Mouse (Mus musculus) layer of hippocampus, adult 2 months (tissue): ENCODE measurements around the gene Slc12a9. TPM values are rescaled to one million over a fixed set of nuclear protein-coding genes. Genes with fewer than 3 reads are reported as not detected.
A peak's percentile ranks its signal among the peaks of the same experiment; 100 is the strongest.

ENCODE experiments used
- DNase-seq, 2 experiments: peaks; one replicate each; pipeline ENCODE4 v3.0.0; 2022; ENCODE audit warnings: low spot score in 2 of 2
- H3K27ac ChIP-seq: fragments of 200-600 bp; 2 replicates; pipeline ENCODE4 v1.8.1; 2022
- H3K4me3 ChIP-seq: fragments of 200-600 bp; 2 replicates; pipeline ENCODE4 v1.8.1; 2022; ENCODE audit warnings: mild to moderate bottlenecking
- CTCF ChIP-seq: fragments of 200-600 bp; conservative IDR thresholded peaks from 2 replicates; pipeline ENCODE4 v1.8.1; 2022; ENCODE audit warnings: antibody characterized with exemption, mild to moderate bottlenecking, moderate library complexity
- total RNA-seq, 2 experiments: library from RNA; stranded (reverse); gene quantifications; 2 replicates each; pipeline ENCODE4 v1.2.3; 2021

The Slc12a9 gene
- total RNA-seq, 2 experiments from 2014 or later = 27.9 to 28.4 TPM

DNA sequence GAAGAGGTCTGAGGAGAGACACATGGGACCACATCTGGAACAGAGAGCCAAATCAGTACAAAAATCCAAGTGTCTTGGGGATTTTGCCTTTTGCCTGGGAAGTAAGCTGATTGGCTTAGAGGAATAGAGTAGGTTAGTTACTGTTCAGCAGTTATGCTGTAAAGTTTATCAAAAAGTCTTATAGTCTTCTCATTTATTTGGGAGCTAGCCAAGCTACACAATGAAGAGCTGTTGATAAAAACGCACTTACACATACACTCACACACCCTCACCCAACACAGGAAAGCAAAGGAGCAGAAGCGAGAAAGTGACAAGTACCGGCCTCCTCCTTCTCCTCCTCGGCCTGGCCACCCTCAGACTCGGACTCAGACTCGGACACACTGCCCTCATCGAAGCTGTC, 34.2 kb downstream of the Slc12a9 start:
- Histone ChIP-seq H3K4me3 (no peak overlapping the region), H3K27ac (no peak overlapping the region)
- TF ChIP-seq CTCF = no peak
- no peak for DNase-seq

DNA sequence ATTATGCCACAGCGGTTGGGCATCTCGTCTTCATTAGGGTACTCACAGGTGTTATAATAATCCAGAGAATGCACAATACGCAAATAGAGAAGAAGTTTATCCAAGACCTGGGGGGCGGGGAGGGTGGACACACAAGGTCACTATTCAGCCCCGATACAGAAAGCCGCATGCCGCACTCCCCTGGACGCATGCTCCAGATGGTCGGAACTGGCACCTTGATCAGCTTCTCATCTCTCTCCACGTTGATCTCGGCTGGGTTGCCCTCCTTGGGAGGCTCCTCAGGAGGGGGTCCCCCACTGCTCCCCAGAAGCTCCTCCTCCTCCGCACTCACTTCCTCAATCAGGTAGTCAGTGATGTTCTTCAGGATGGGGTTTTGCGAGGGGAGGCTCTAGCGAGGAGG, 36.3 kb downstream of the Slc12a9 start:
- no peak for TF ChIP-seq CTCF
- Histone ChIP-seq H3K4me3 (no peak overlapping the region), H3K27ac (no peak overlapping the region)
- no peak for DNase-seq

DNA sequence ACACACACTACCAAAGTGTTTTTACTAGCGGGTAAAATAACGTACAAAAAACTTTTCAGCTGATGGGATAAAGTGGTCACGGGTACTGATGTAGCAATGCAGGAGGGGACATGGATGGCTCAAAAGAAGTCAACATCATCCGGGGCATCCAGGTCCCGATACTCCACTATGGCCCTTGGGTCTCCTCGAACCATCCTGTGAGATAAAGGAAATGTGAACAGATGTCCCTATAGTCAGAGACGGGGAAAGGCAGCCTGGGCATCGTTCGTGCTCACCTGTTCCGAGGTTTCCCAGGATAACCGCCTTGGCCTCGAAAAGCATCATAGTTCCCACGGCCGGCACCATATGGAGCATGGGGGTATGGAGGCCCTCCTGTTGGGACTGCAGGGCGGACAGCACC, 37.7 kb downstream of the Slc12a9 start:
- Histone ChIP-seq H3K4me3 (no peak overlapping the region), H3K27ac (no peak overlapping the region)
- no peak for DNase-seq
- TF ChIP-seq CTCF = no peak

DNA sequence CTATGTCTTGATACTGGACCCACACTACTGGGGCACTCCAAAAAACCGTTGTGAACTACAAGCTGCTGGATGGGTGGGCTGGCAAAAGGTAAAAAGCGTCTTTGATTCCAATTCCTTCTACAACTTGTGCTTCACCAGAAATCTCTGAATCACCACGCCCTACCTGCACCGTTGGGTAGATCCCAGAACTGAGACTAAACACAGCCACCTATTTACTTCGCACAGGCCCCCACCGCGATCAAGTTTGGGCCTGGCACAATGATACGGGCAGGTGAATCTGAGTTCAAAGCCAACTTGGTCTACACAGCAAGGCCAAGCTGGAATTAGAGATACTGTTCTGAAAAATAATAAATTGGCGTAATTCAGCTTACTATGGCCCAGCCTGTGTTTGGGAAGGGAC, 38.1 kb downstream of the Slc12a9 start:
- Histone ChIP-seq H3K27ac (no peak overlapping the region), H3K4me3 (peak overlapping the region; percentile 82; the same call in 1 of the 2 replicates)
- no peak for DNase-seq
- TF ChIP-seq CTCF = no peak

DNA sequence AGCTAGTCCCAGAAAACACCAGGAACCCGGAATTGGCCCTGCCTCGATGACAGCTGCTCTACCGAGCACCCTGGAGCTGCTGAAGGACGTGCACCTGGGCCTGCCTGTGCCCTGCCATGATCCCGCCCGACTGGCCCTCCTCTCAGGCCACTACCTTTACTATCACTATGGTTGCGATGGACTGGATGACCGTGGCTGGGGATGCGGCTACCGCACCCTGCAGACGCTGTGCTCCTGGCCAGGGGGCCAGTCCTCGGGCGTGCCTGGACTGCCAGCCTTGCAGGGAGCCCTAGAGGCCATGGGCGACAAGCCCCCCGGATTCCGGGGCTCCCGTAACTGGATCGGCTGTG, 38.7 kb downstream of the Slc12a9 start:
- Histone ChIP-seq H3K27ac (peak overlapping the region; percentile 90), H3K4me3 (peak overlapping the region; percentile 82)
- no peak for DNase-seq
- no peak for TF ChIP-seq CTCF

DNA sequence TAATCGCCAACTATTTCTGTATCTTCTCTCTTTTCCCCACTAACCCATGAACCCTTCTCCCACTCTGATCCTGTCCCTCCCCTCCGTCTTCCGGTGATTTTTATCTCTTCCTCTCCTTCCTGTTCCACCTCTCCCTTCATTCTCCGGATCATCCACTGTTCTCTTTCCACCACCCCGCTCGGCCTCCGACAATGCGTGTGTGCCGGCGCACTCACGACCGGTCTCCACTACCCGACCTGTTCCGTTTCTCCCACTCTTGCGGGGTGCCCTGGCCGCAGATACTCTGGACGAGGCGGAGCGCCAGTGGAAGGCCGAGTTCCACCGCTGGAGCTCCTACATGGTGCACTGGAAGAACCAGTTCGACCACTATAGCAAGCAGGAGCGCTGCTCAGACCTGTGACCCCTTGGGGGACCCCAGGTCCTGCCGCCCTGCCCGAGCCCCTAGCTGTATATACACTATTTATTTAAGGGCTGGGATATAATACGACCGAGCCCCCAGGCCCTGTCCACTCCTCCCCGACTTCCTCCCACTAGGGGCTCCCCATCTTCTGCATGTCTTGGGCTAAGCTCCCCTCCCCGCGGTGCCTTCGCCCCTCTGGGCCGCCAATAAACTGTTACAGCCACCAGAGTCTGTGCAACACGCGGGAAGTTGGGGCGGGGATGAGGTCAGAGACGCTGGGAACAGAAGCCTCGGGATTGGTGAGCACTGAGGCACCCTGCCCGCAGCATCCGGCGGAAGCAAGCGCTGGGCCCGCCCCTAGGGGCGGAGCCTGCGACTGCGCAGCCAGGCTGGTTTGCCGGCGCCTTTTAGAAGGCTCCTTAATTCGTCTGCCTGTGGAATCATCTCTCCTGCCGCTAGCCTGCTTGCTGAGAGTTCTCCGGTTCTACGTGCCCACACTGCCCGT, 39.3 kb downstream of the Slc12a9 start, which contains the start of gene Ufsp1:
Ufsp1 (plus strand) TSS at position 791 of the 905 bp plus-strand sequence.
- peak within 1 kb of the TSS; percentile 82 for H3K4me3 ChIP-seq
- H3K27ac ChIP-seq = peak within 1 kb of the TSS; percentile 90
- peak; percentile 96 to 97 for DNase-seq
- peak; percentile 43; the same call in 1 of the 2 replicates for TF ChIP-seq CTCF

DNA sequence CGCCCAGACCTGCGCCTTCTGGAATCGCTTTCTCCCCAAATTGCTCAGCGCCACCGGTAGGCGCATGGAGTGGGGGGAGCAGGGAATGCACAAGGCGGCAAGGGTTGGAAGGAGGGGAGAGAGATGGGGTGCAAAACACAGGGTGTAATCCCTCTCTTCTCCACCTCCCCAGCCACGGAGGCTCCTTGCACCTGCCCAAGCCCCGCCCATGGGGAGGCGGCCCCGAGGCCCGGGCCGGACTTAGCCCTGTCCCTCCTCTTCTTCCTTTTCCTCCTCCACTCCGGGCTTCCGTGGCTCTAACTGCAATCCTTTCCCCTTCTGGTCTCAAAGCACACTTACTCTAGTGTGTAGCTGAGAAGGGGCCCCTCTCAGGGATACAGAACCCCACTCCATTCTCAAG, 40.1 kb downstream of the Slc12a9 start:
- peak; percentile 65 to 85 for DNase-seq
- Histone ChIP-seq H3K27ac (peak overlapping the region; percentile 89), H3K4me3 (peak overlapping the region; percentile 82)
- peak; percentile 56 for TF ChIP-seq CTCF

DNA sequence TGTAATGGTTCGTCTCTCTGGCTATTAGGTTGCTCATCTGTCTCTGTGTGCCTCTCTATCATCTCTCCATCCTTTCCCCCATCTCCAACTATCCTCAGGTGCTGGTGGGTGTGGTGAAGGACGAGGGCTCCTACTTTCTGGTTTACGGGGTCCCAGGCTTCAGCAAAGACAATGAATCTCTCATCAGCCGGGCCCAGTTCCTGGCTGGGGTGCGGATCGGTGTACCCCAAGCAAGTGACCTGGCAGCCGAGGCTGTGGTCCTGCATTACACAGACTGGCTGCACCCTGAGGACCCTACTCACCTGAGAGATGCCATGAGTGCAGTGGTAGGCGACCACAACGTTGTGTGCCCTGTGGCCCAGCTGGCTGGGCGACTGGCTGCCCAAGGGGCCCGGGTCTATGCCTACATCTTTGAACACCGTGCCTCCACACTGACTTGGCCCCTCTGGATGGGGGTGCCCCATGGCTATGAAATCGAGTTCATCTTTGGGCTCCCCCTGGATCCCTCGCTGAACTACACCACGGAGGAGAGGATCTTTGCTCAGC, 41.9 kb downstream of the Slc12a9 start:
- Histone ChIP-seq H3K27ac (no peak overlapping the region), H3K4me3 (no peak overlapping the region)
- no peak for DNase-seq
- TF ChIP-seq CTCF = no peak

DNA sequence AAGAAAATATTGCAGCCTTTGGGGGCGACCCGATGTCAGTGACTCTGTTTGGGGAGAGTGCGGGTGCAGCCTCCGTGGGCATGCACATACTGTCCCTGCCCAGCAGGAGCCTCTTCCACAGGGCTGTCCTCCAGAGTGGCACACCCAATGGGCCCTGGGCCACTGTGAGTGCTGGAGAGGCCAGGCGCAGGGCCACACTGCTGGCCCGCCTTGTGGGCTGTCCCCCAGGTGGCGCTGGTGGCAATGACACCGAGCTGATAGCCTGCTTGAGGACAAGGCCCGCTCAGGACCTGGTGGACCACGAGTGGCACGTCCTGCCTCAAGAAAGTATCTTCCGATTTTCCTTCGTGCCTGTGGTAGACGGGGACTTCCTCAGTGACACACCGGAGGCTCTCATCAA, 42.7 kb downstream of the Slc12a9 start:
- Histone ChIP-seq H3K27ac (no peak overlapping the region), H3K4me3 (no peak overlapping the region)
- TF ChIP-seq CTCF = peak; percentile 73
- DNase-seq = no peak

DNA sequence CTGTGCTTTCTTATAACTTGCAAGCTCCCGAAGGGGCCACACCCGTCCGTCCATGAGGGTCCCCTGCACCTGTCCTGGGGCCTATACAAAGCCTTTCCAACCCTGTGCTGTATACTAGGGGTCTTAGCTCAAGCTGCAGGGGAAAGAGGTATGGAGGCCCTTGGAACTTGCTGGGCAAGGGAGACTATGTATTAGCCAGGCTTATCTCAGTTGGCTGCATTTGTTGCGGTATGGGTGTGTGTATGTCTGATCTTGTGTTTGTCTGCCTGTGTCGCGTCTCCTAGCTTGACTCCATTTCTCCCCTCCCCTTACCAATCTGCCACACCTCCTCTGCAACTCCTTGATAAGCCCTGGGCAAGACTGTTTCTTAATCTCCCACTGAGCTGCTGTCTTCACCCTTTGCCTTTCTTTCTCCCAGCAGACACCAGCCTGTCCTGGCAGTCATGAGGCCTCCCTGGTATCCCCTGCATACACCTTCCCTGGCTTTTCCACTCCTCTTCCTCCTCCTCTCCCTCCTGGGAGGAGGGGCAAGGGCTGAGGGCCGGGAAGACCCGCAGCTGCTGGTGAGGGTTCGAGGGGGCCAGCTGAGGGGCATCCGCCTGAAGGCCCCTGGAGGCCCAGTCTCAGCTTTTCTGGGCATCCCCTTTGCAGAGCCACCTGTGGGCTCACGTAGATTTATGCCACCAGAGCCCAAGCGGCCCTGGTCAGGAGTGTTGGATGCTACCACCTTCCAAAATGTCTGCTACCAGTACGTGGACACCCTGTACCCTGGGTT, 43.6 kb downstream of the Slc12a9 start:
- Histone ChIP-seq H3K4me3 (peak overlapping the region; percentile 53), H3K27ac (no peak overlapping the region; the same call in 1 of the 2 replicates)
- DNase-seq = no peak
- TF ChIP-seq CTCF = no peak

DNA sequence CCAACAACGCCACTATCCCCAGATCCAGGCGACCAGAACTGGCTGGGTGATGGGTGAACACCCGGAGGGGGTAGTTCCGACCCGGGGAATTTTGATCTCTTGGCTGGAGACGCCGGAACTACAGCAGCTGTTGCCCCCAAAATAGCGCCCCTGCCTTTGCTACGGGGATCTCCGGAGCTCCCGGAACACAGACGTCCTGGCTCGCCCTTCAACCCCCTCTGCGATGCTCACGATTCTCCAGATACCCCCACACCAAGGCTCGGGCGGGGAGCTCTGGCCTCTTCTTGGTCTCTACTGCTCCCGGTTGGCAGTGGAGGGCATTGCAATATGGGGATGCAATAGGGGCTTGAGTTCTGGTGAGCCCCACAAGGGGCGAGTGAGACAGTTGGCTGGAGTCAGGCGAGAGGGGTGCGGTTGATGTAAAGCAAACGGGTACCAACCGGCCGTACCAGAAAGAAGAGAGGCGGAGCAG, 44.4 kb downstream of the Slc12a9 start:
- peak; percentile 75 for TF ChIP-seq CTCF
- DNase-seq = peak; percentile 50 to 65
- Histone ChIP-seq H3K27ac (peak overlapping the region; percentile 82), H3K4me3 (peak overlapping the region; percentile 53)

DNA sequence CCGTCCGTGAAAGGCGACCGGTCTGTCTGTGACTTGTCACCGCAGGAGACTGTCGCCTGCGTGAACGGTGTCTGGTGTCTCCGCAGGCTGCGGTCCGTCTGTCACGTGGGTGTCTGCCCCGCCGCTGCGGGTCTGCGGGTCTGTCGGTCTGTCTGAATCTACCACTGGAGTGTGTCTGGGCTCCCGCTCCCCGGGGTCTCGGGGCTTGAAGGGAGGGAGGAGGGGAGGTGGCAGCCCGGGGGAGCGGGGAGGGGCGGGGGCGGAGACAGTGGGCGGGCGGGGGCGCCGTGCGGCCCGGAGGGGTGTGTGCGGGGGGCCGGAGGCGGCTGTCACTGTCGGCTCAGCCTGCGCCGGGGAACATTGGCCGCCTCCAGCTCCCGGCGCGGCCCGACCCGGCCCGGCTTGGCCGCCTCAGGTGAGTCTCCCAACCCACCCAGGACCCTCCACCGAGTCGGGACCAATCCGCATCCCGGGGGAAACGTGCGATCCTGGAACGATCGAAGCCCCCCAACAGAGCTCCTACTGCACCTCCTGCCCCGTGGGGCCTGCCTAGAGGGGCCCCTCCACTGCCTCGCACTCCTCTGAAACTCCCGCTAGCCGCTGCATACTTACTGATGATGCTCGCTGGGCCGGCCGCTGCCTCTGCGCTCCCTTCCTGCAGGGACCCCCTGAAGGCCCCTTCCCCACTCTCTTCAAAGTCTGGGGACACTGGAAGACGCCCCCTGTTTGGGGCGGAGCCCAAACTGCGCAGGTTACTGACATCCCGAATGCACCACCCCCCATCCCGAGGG, 45.2 kb downstream of the Slc12a9 start:
- TF ChIP-seq CTCF = no peak
- peak; percentile 48 to 54 for DNase-seq
- H3K4me3 ChIP-seq = peak overlapping the region; percentile 69
- peak overlapping the region; percentile 90 for H3K27ac ChIP-seq
